8 mouse cellular contexts compared by ENCODE assay signal in genomic region chr3:145119002-145119358, GRCm38 (mm10). TPM values are rescaled to one million over a fixed set of nuclear protein-coding genes. Genes with fewer than 3 reads are reported as not detected.
DNase-seq lines count a peak whose midpoint lies in the region; ATAC-seq lines count a peak whose summit lies in the region.

No protein-coding gene starts in this region.

- peak overlapping the region; percentile 95 for H3K9ac ChIP-seq in heart, embryonic 16.5 days (ENCODE audit: low read length)
- peak overlapping the region; percentile 92 for H3K9ac ChIP-seq in hindbrain, embryonic 11.5 days (ENCODE audit: low read depth, low read length)
- peak overlapping the region; percentile 93 for H3K9ac ChIP-seq in midbrain, embryonic 11.5 days (ENCODE audit: low read length)

- peak overlapping the region; percentile 75 for H3K4me2 ChIP-seq in heart, embryonic 16.5 days (ENCODE audit: low read depth, low read length)
- H3K4me2 ChIP-seq in hindbrain, embryonic 11.5 days (replicated peaks; ENCODE audit: low read depth, low read length), result peak overlapping the region; percentile 47
- peak overlapping the region; percentile 62 for H3K4me2 ChIP-seq in midbrain, embryonic 11.5 days

- 0 out of 2 replicates have a peak, but pooled peaks have one; percentile 8 for ATAC-seq in heart, embryonic 16.5 days (replicated peaks; ENCODE audit: extremely low read depth, insufficient read depth, low FRiP score)
- ATAC-seq in hindbrain, embryonic 11.5 days (ENCODE audit: low FRiP score), result no peak
- ATAC-seq in midbrain, embryonic 11.5 days (ENCODE audit: low FRiP score), result no peak; the same call in 1 of the 2 replicates

- H3K27ac ChIP-seq in heart, embryonic 16.5 days (ENCODE audit: low read length), result peak overlapping the region; percentile 99
- H3K27ac ChIP-seq in hindbrain, embryonic 11.5 days (ENCODE audit: low read depth, low read length), result peak overlapping the region; percentile 98
- peak overlapping the region; percentile 98 for H3K27ac ChIP-seq in midbrain, embryonic 11.5 days (ENCODE audit: low read depth, low read length)

- no peaks in the 10 kb centered on the region for H3K36me3 ChIP-seq in heart, embryonic 16.5 days (ENCODE audit: control insufficient read depth, insufficient read depth)
- no peaks in the 10 kb centered on the region for H3K36me3 ChIP-seq in hindbrain, embryonic 11.5 days (ENCODE audit: control insufficient read depth, insufficient read depth, low read length)
- H3K36me3 ChIP-seq in midbrain, embryonic 11.5 days (ENCODE audit: control insufficient read depth, insufficient read depth, low read length), result no peaks in the 10 kb centered on the region

- peaks cover 5% of the 10 kb centered on the region; the same call in 1 of the 2 replicates for H3K4me1 ChIP-seq in heart, embryonic 16.5 days (ENCODE audit: control insufficient read depth, insufficient read depth, low read length)
- peaks cover 2% of the 10 kb centered on the region; the same call in 1 of the 2 replicates for H3K4me1 ChIP-seq in hindbrain, embryonic 11.5 days (replicated peaks; ENCODE audit: control insufficient read depth, insufficient read depth, low read length)
- peaks cover 9% of the 10 kb centered on the region; the same call in 1 of the 2 replicates for H3K4me1 ChIP-seq in midbrain, embryonic 11.5 days (ENCODE audit: control insufficient read depth, insufficient read depth, low read length)

- no peaks in the 10 kb centered on the region for H3K27me3 ChIP-seq in heart, embryonic 16.5 days (ENCODE audit: control insufficient read depth, insufficient read depth, low read length)
- no peaks in the 10 kb centered on the region for H3K27me3 ChIP-seq in hindbrain, embryonic 11.5 days (ENCODE audit: control insufficient read depth, insufficient read depth, low read length)
- no peaks in the 10 kb centered on the region for H3K27me3 ChIP-seq in midbrain, embryonic 11.5 days (ENCODE audit: control insufficient read depth, insufficient read depth, low read length)

- H3K4me3 ChIP-seq in heart, embryonic 16.5 days (ENCODE audit: low read length), result peak overlapping the region; percentile 89
- H3K4me3 ChIP-seq in hindbrain, embryonic 11.5 days (ENCODE audit: low read depth, low read length), result peak overlapping the region; percentile 72
- H3K4me3 ChIP-seq in midbrain, embryonic 11.5 days (ENCODE audit: low read depth, low read length), result peak overlapping the region; percentile 74

- intact Hi-C loops in heart, postnatal 25 days (cut with DNase I), result no loop called here

- H3K9me3 ChIP-seq in heart, embryonic 16.5 days (replicated peaks; ENCODE audit: control insufficient read depth, low read length), result no peaks in the 10 kb centered on the region
- H3K9me3 ChIP-seq in hindbrain, embryonic 11.5 days (ENCODE audit: control insufficient read depth, low read length), result no peaks in the 10 kb centered on the region
- H3K9me3 ChIP-seq in midbrain, embryonic 11.5 days (ENCODE audit: control insufficient read depth, low read length), result no peaks in the 10 kb centered on the region

- WGBS in heart, embryonic 16.5 days, result 4% methylated on average over 14 of the region's 14 CpGs
- 8% methylated on average over 14 of the region's 14 CpGs for WGBS in hindbrain, embryonic 11.5 days
- 5% methylated on average over 13 of the region's 14 CpGs for WGBS in midbrain, embryonic 11.5 days

- no peak for DNase-seq in heart, postnatal 25 days (ENCODE audit: low spot score)
- DNase-seq in MN1 (ENCODE audit: low spot score), result peak; percentile 39
- no peak for DNase-seq in hindbrain, embryonic 11.5 days (ENCODE audit: low spot score)
- DNase-seq in midbrain, embryonic 11.5 days (ENCODE audit: low spot score, missing footprints), result no peak
- DNase-seq in left cerebral cortex, adult 9 months (ENCODE audit: low spot score in 2 of 2), result no peak
- no peak for DNase-seq in gastrocnemius, adult 8-10 months (ENCODE audit: low spot score in 2 of 2)
- DNase-seq in adrenal gland, adult 18-20 months (ENCODE audit: low spot score in 2 of 2), result no peak

RNA-seq across cellular contexts. Expression of gene Odf2l, which starts 0.6 kb away (rescaled TPM):
- 11.3 and 13.0 TPM in 2 replicates for polyA plus RNA-seq in heart, embryonic 16.5 days (2015; fragmentation: Nextera tagmentation; extraction: Ambion mirVana)
- 10 to 100 TPM; 10.0 to 10.8 TPM for total RNA-seq in heart, postnatal 25 days (2021)
- 27.6 and 28.2 TPM in 2 replicates for polyA plus RNA-seq in hindbrain, embryonic 11.5 days (2014; fragmentation: Nextera tagmentation; extraction: Ambion mirVana)
- polyA plus RNA-seq in midbrain, embryonic 11.5 days (2014; fragmentation: Nextera tagmentation; extraction: Ambion mirVana), result 30.0 and 34.3 TPM in 2 replicates
- total RNA-seq in gastrocnemius, adult 8-10 months (2022), result 10 to 100 TPM in 1 of 4 experiments, 1 to 10 TPM in 3; 7.1 to 10.2 (median 7.8) TPM
- total RNA-seq in adrenal gland, adult 18-20 months (2021), result 10 to 100 TPM; 11.3 to 11.4 TPM

RNA-seq across cellular contexts. Expression of gene Clca2, which starts 19.7 kb away (rescaled TPM):
- polyA plus RNA-seq in heart, embryonic 16.5 days (2015; fragmentation: Nextera tagmentation; extraction: Ambion mirVana), result 0.24 and 0.60 TPM in 2 replicates
- under 1 TPM; 0.05 to 0.28 TPM for total RNA-seq in heart, postnatal 25 days (2021)
- polyA plus RNA-seq in hindbrain, embryonic 11.5 days (2014; fragmentation: Nextera tagmentation; extraction: Ambion mirVana), result 0.20 and 1.0 TPM in 2 replicates
- polyA plus RNA-seq in midbrain, embryonic 11.5 days (2014; fragmentation: Nextera tagmentation; extraction: Ambion mirVana), result 0.18 and 0.22 TPM in 2 replicates
- total RNA-seq in gastrocnemius, adult 8-10 months (2022), result under 1 TPM in 2 of 4 experiments, not detected in 2; 0.10 to 0.16 TPM
- under 1 TPM in 1 of 2 experiments, not detected in 1; 0.13 TPM for total RNA-seq in adrenal gland, adult 18-20 months (2021)
